Mouse (Mus musculus) hindbrain, embryonic 12.5 days (tissue): ENCODE measurements around the gene Setdb1. TPM values are rescaled to one million over a fixed set of nuclear protein-coding genes. Genes with fewer than 3 reads are reported as not detected.

Experiments used
- ATAC-seq: fragments of 200-750 bp; cut with Nextera tagmentation; 2 replicates; pipeline ENCODE4 v1.8.0; 2017; ENCODE audit warnings: moderate TSS enrichment; ENCODE audit not compliant: low FRiP score
- H3K27ac ChIP-seq: fragments of 300-500 bp; sonication (generic); 2 replicates; pipeline ENCODE4 v1.5.1; 2016; ENCODE audit warnings: mild to moderate bottlenecking
- H3K27me3 ChIP-seq: fragments of 300-500 bp; sonication (generic); 2 replicates; pipeline ENCODE4 v1.6.1; 2016; ENCODE audit warnings: mild to moderate bottlenecking
- H3K36me3 ChIP-seq: fragments of 300-500 bp; sonication (generic); 2 replicates; pipeline ENCODE4 v1.6.1; 2016; ENCODE audit warnings: mild to moderate bottlenecking
- H3K4me1 ChIP-seq: fragments of 300-500 bp; sonication (generic); 2 replicates; pipeline ENCODE4 v1.6.1; 2016
- H3K4me2 ChIP-seq: fragments of 300-500 bp; sonication (generic); replicated peaks from 2 replicates; pipeline ENCODE4 v1.6.1; 2016; ENCODE audit warnings: mild to moderate bottlenecking
- H3K4me3 ChIP-seq: fragments of 300-500 bp; sonication (generic); 2 replicates; pipeline ENCODE4 v1.5.1; 2016; ENCODE audit warnings: mild to moderate bottlenecking
- H3K9ac ChIP-seq: fragments of 300-500 bp; sonication (generic); 2 replicates; pipeline ENCODE4 v1.6.1; 2016; ENCODE audit warnings: mild to moderate bottlenecking, moderate library complexity
- H3K9me3 ChIP-seq: fragments of 300-500 bp; sonication (generic); replicated peaks from 2 replicates; pipeline ENCODE4 v1.6.1; 2016; ENCODE audit warnings: mild to moderate bottlenecking
- WGBS: fragments of 180-500 bp; shearing (Covaris S2); methylation state at CpG from one replicate; pipeline ENCODE4 v1.1.7; 2016; 5-methylcytosine and 5-hydroxymethylcytosine counted together
- polyA plus RNA-seq: library from polyadenylated mRNA; unstranded; fragments of >200 nt; fragmentation: Nextera tagmentation; extraction: Ambion mirVana; gene quantifications from 2 replicates; pipeline ENCODE4 v1.2.1, GENCODE M21; 2016

The Setdb1 gene
- polyA plus RNA-seq, 1 experiment from 2014 or later: 56.3 TPM

- no peak for ATAC-seq
- no peaks in the 10 kb centered on the region for H3K4me1 ChIP-seq
- no peaks in the 10 kb centered on the region for H3K27me3 ChIP-seq
- H3K4me3 ChIP-seq: no peak overlapping the region
- peaks cover 37% of the 10 kb centered on the region for H3K36me3 ChIP-seq
- no peaks in the 10 kb centered on the region for H3K9me3 ChIP-seq
- 89% methylated on average over 7 of the region's 7 CpGs for WGBS
- H3K27ac ChIP-seq: no peak overlapping the region
- no peak overlapping the region for H3K4me2 ChIP-seq
- no peak overlapping the region for H3K9ac ChIP-seq
Measured at GRCm38 (mm10) chr3:95298018-95298417, 59.0 kb downstream of the Setdb1 start.

- WGBS: 15% methylated on average over 5 of the region's 5 CpGs
- no peak overlapping the region for H3K4me2 ChIP-seq
- H3K4me3 ChIP-seq: no peak overlapping the region
- no peaks in the 10 kb centered on the region for H3K4me1 ChIP-seq
- ATAC-seq: no peak
- no peaks in the 10 kb centered on the region for H3K27me3 ChIP-seq
- H3K9ac ChIP-seq: no peak overlapping the region
- no peak overlapping the region for H3K27ac ChIP-seq
- H3K9me3 ChIP-seq: no peaks in the 10 kb centered on the region
- H3K36me3 ChIP-seq: peaks cover 54% of the 10 kb centered on the region
Measured at GRCm38 (mm10) chr3:95296103-95296469, 60.9 kb downstream of the Setdb1 start.

- H3K27ac ChIP-seq: no peak overlapping the region
- no peaks in the 10 kb centered on the region for H3K9me3 ChIP-seq
- no peak for ATAC-seq
- no peak overlapping the region for H3K4me3 ChIP-seq
- H3K9ac ChIP-seq: no peak overlapping the region
- H3K4me1 ChIP-seq: no peaks in the 10 kb centered on the region
- H3K4me2 ChIP-seq: no peak overlapping the region
- no peaks in the 10 kb centered on the region for H3K27me3 ChIP-seq
- peaks cover 60% of the 10 kb centered on the region for H3K36me3 ChIP-seq
- WGBS: 80% methylated on average over 11 of the region's 11 CpGs
Measured at GRCm38 (mm10) chr3:95295321-95296102, 61.5 kb downstream of the Setdb1 start.

GRCm38 (mm10) chr3:95294718-95295117 is 62.3 kb downstream of the Setdb1 start:
- 87% methylated on average over 5 of the region's 5 CpGs for WGBS
- Histone ChIP-seq H3K4me1 (no peaks in the 10 kb centered on the region), H3K27me3 (no peaks in the 10 kb centered on the region), H3K9ac (no peak overlapping the region), H3K27ac (no peak overlapping the region), H3K4me2 (no peak overlapping the region), H3K36me3 (peaks cover 61% of the 10 kb centered on the region), H3K4me3 (no peak overlapping the region), H3K9me3 (no peaks in the 10 kb centered on the region)
- ATAC-seq: no peak

- Histone ChIP-seq H3K4me1 (no peaks in the 10 kb centered on the region), H3K36me3 (peaks cover 61% of the 10 kb centered on the region), H3K9ac (no peak overlapping the region), H3K9me3 (no peaks in the 10 kb centered on the region), H3K27me3 (no peaks in the 10 kb centered on the region), H3K4me3 (no peak overlapping the region), H3K4me2 (no peak overlapping the region), H3K27ac (no peak overlapping the region)
- WGBS: 92% methylated on average over 7 of the region's 7 CpGs
- ATAC-seq: no peak
Measured at GRCm38 (mm10) chr3:95294316-95294715, 62.7 kb downstream of the Setdb1 start.

- Histone ChIP-seq H3K4me2 (no peak overlapping the region), H3K36me3 (peaks cover 64% of the 10 kb centered on the region), H3K4me1 (no peaks in the 10 kb centered on the region), H3K27me3 (no peaks in the 10 kb centered on the region), H3K9me3 (no peaks in the 10 kb centered on the region), H3K27ac (no peak overlapping the region), H3K4me3 (no peak overlapping the region), H3K9ac (no peak overlapping the region)
- WGBS: 87% methylated on average over 11 of the region's 11 CpGs
- no peak for ATAC-seq
Measured at GRCm38 (mm10) chr3:95293537-95293936, 63.5 kb downstream of the Setdb1 start.

GRCm38 (mm10) chr3:95292899-95293298 is 64.1 kb downstream of the Setdb1 start:
- peaks cover 70% of the 10 kb centered on the region for H3K36me3 ChIP-seq
- ATAC-seq: no peak
- H3K4me2 ChIP-seq: no peak overlapping the region
- no peak overlapping the region for H3K9ac ChIP-seq
- WGBS: 91% methylated on average over 2 of the region's 2 CpGs
- no peak overlapping the region for H3K4me3 ChIP-seq
- no peaks in the 10 kb centered on the region for H3K4me1 ChIP-seq
- H3K27me3 ChIP-seq: no peaks in the 10 kb centered on the region
- H3K27ac ChIP-seq: no peak overlapping the region
- no peaks in the 10 kb centered on the region for H3K9me3 ChIP-seq

- Histone ChIP-seq H3K9me3 (no peaks in the 10 kb centered on the region), H3K4me3 (no peak overlapping the region), H3K4me2 (no peak overlapping the region), H3K27ac (no peak overlapping the region), H3K27me3 (no peaks in the 10 kb centered on the region), H3K36me3 (peaks cover 68% of the 10 kb centered on the region), H3K4me1 (no peaks in the 10 kb centered on the region), H3K9ac (no peak overlapping the region)
- WGBS: 87% methylated on average over 4 of the region's 4 CpGs
- ATAC-seq: no peak
Measured at GRCm38 (mm10) chr3:95291041-95291440, 66.0 kb downstream of the Setdb1 start.

- Histone ChIP-seq H3K36me3 (peaks cover 61% of the 10 kb centered on the region), H3K27me3 (no peaks in the 10 kb centered on the region), H3K4me3 (no peak overlapping the region), H3K4me2 (no peak overlapping the region), H3K4me1 (no peaks in the 10 kb centered on the region; the same call in 1 of the 2 replicates), H3K27ac (no peak overlapping the region), H3K9me3 (no peaks in the 10 kb centered on the region), H3K9ac (no peak overlapping the region)
- WGBS: 81% methylated on average over 6 of the region's 6 CpGs
- ATAC-seq: no peak
Measured at GRCm38 (mm10) chr3:95290156-95290555, 66.8 kb downstream of the Setdb1 start.

GRCm38 (mm10) chr3:95289419-95289818 is 67.6 kb downstream of the Setdb1 start:
- WGBS: 90% methylated on average over 4 of the region's 4 CpGs
- H3K27ac ChIP-seq: no peak overlapping the region
- no peak for ATAC-seq

GRCm38 (mm10) chr3:95287541-95287940 is 69.5 kb downstream of the Setdb1 start:
- 88% methylated on average over 3 of the region's 3 CpGs for WGBS
- Histone ChIP-seq H3K27ac (no peak overlapping the region), H3K9ac (no peak overlapping the region), H3K27me3 (no peaks in the 10 kb centered on the region), H3K4me1 (peaks cover 17% of the 10 kb centered on the region), H3K36me3 (peaks cover 36% of the 10 kb centered on the region), H3K4me3 (no peak overlapping the region), H3K4me2 (no peak overlapping the region), H3K9me3 (no peaks in the 10 kb centered on the region)
- ATAC-seq: no peak

More at GRCm38 (mm10) chr3:95289419-95289818, 67.6 kb downstream of the Setdb1 start:
- no peaks in the 10 kb centered on the region for H3K27me3 ChIP-seq
- no peaks in the 10 kb centered on the region for H3K9me3 ChIP-seq
- no peak overlapping the region for H3K4me2 ChIP-seq
- H3K9ac ChIP-seq: no peak overlapping the region
- peaks cover 6% of the 10 kb centered on the region for H3K4me1 ChIP-seq
- H3K36me3 ChIP-seq: peaks cover 53% of the 10 kb centered on the region
- no peak overlapping the region for H3K4me3 ChIP-seq

- Histone ChIP-seq H3K27ac (no peak overlapping the region), H3K4me3 (no peak overlapping the region), H3K4me2 (no peak overlapping the region), H3K27me3 (no peaks in the 10 kb centered on the region), H3K9ac (no peak overlapping the region), H3K9me3 (no peaks in the 10 kb centered on the region), H3K36me3 (peaks cover 27% of the 10 kb centered on the region), H3K4me1 (peaks cover 17% of the 10 kb centered on the region)
- WGBS: 85% methylated on average over 7 of the region's 7 CpGs
- no peak for ATAC-seq
Measured at GRCm38 (mm10) chr3:95286510-95286909, 70.5 kb downstream of the Setdb1 start.

- H3K4me2 ChIP-seq: no peak overlapping the region
- 81% methylated on average over 5 of the region's 5 CpGs for WGBS
- no peak for ATAC-seq
Measured at GRCm38 (mm10) chr3:95286011-95286410, 71.0 kb downstream of the Setdb1 start.

More at GRCm38 (mm10) chr3:95286011-95286410, 71.0 kb downstream of the Setdb1 start:
- Histone ChIP-seq H3K4me1 (peaks cover 18% of the 10 kb centered on the region), H3K27ac (no peak overlapping the region), H3K36me3 (peaks cover 22% of the 10 kb centered on the region), H3K27me3 (no peaks in the 10 kb centered on the region), H3K4me3 (no peak overlapping the region), H3K9ac (no peak overlapping the region), H3K9me3 (no peaks in the 10 kb centered on the region)
